Mouse (Mus musculus): Measurements from ENCODE around the gene Pemt.

Gene Pemt

GRCm38 (mm10) chr11:60056520-60056919, 10.2 kb upstream of the Pemt start:
- DNase-seq (ENCODE audit: low read depth), result no peak

DNA sequence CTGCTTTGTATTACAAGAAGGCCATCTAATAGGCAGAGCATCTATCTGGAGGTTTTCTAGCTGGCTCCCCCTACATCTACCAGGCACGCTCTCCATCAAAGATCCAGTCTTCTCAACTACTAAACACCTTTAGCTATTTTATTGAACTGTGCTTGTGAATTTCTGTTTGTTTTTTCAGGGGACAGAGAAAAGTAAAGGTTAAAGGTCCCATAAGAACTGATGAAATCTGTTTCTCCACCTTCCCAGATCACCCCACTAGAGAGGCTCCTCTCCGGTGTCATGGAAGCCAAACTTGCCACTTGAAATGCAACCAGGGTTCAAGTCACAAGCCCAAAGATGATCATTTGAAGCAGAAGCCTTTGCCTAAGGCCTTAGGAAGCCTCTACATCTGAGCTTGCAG, 2.6 kb upstream of the Pemt start:
- no peak for DNase-seq (ENCODE audit: low read depth)

DNA sequence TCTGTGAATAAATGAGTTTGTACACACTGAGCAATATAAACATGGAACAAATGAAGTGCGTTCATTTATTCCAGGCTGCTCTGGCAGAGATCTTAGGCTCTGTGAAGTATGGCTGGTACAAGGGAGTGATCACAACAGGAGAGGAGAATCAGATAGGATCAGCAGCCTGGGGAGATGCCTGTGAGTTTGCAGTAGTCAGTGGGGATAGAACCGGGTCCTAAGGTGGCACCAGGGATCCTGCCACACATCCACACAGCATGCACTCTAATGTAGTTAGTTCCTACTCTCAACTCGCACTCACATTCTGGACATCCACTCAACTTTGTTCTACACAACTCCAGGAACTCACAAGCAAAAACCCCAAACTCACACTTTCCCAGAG, 622 bp downstream of the Pemt start:
- DNase-seq (ENCODE audit: low read depth), result no peak

DNA sequence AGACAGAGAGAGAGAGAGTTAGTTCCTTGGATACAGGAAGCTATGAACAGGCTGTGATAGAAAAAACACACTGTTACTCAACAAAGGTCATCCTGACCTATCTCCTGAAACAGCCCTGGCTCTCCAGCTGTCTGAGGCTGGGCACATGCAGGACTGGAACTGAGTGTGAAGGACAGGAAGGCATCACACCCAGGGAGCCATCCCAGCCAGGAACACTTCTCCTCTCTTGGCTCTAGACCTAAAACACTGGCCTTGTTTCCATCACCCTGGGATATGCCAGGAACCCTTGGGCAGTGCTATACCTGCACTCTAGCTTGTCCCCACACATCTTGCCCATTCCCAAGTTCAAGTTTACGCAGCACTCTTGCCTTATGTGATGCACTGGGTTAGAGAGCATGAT, 1.5 kb downstream of the Pemt start:
- no peak for DNase-seq (ENCODE audit: low read depth)

DNA sequence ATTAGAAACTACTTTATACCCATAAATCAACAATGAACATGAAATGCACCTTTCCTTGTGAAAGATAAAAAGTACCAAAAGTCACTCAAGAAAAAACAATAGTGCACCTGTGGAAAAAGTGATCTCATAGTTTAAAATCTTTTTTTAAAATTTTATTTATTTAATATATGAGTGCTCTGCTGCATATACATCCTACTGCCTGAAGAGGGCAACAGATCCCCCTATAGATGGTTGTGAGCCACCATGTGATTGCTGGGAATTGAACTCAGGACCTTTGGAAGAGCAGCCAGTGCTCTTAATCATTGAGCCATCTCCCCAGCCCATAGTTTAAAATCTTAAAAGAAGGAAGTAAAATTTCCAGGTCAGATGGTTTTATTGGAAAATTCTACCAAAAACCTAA, 4.0 kb downstream of the Pemt start:
- DNase-seq (ENCODE audit: low read depth), result no peak

GRCm38 (mm10) chr11:60036537-60037220, 9.6 kb downstream of the Pemt start:
- no peak for DNase-seq (ENCODE audit: low read depth)

DNA sequence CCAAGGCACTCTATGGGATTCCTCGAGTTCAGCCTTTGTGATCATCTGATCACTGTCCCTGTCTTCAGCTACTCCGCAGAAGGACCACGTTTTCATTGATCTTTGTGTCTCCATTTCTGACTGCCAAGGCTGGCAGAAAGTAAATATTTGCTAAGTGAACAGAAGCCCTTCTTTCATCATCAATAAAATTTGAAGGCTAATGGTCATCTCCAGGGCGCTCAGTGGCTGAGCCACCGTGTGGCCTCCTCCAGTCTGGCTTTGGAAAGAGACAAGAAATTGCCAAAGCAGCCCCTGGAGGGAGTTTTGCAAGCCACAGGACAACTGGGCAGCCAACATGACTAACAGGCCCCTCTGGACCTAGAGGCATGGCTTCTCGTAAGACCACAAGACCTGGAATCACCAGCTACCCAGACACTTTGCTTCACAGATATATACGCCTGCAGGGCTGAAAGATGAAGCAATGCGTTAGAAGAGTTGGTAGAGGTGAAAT, 11.3 kb downstream of the Pemt start:
- no peak for DNase-seq (ENCODE audit: low read depth)

DNA sequence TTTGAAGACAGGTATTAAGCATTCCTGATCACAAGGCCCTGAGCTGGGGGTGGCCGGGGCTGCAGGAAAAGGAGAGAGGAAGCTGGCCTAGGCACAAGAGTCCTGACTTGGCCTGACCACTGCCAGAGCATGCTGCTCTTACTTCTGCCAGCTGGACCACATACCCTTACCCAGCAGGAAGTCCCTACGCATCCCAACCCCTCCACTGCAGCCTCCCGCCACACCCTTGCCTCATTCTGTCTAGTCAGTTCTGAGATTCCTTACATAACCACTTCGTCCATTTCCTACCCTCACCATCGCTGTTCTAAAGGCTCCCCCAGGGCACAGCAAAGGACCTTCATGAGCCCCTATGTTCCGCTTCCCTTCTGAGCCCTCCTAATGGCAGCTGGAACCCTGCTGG, 12.0 kb downstream of the Pemt start:
- DNase-seq (ENCODE audit: low read depth), result no peak

- DNase-seq (ENCODE audit: low read depth), result peak; percentile 77
Measured at GRCm38 (mm10) chr11:60032586-60033430, 13.5 kb downstream of the Pemt start.

DNA sequence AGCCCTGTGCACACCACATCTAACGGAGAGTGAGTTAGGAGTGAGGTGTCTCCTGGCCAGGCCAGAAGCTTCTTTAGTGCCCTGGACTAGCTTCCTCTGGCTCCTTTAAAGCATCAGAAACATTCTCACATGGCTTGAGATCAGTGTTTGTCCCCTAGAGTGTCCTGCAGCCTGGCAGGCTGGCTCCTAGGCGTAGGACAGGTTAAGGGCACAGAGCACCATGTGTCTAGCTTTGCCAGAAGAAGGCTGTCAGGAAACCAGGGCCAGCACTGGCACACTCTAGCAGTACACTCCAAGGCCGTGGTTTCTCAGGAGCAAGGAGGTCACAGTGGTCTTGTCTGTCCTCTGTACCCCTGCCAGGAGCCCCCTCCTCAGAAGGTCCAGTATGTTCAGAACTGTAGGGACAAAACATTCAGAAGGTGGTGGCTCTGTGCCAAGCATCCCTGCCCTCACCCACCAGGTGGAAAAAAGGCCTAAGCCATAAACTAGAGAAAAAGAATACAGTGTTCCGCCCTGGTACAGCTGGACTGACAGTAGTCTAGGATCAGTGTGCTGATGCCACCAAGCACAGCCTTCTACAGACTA, 15.4 kb downstream of the Pemt start:
- DNase-seq (ENCODE audit: low read depth), result no peak

- DNase-seq (ENCODE audit: low read depth), result peak; percentile 45
Measured at GRCm38 (mm10) chr11:60029976-60030375, 16.3 kb downstream of the Pemt start.

DNA sequence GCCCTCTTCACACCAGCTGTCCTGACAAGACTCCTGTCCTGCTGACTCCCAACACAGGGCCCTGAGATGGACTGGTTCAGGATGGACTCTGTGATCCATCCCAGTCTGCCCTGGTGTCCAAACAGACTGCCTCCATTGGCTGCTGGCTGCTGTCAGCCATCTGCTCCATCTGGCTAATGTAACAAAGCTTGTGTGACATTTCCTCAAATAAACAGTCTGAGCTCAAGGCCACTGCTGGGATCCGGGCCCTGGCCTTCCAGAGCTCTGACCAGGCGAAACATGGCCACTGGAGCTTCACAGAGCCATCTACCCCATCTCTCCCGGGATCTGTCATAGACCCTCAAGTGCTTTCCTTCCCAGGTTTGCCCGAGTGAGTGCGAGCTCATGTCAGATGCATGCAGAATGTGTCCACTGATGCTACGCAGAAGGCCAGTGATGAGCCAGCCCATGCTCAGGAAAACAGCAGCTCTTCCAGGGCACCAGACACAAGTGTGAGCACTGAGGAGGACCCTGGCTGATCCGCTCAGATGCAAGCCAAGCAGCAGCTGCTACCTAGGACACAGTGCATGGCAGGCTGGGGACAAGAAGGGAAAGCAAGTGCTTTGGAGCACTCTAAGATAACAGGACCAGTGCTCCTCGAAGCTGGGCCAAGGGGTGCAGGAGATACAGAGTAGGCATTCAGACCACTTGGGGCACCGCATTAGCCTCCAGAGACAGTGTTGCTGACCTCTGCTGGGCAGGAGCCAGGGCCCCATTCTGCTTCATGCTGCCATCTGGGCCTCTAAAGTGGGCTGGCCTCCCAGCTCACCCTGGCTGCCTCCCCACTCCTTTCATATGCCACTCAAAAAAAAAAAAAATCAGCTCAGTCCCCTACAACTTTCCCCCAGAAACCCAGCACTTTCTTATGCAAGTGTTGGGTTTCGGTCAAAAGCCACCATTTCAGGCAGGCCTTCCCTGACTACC, 18.1 kb downstream of the Pemt start:
- no peak for DNase-seq (ENCODE audit: low read depth)

GRCm38 (mm10) chr11:60027272-60027671, 19.0 kb downstream of the Pemt start:
- DNase-seq (ENCODE audit: low read depth), result peak; percentile 94

DNA sequence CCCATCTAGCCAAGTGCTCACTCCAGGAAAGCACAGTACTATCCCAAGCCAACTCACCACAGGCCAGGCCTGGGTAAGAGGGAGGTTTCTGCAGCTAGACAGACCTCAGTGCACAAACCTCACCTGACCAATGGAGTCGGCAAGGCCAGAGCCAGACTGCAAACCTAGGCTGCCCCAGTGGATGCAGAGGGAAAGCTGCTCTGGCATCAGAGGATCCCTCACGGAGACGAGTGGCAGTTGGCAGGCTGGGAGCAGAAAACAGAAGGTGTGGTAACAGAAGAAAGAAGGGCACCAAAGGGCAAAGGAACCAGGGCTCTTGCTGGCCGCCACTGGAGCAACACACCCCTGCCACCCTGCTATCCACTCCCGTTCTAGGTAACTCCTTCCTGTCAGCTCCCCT, 20.1 kb downstream of the Pemt start:
- no peak for DNase-seq (ENCODE audit: low read depth)

- no peak for DNase-seq (ENCODE audit: low read depth)
Measured at GRCm38 (mm10) chr11:60021201-60021600, 25.1 kb downstream of the Pemt start.

DNA sequence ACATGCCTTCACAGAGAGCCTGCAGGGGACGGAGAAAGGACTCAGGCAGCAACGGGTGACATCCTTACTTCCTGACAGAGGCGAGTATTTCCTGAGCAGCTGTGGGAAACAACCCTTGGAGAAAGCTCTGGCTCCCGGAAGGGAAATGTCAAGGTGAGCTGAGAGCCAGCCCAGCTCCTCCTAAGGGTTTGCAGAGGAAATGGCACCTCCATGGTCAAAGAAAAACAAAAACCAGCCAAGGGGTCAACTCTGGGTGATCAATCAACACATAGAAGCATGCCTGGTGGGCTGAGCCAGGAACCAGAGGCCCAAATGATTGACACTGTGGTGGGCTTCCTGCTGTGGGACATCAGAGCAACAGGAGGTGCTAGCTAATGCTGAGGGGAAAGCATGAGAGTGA, 29.6 kb downstream of the Pemt start:
- DNase-seq (ENCODE audit: low read depth), result no peak

DNA sequence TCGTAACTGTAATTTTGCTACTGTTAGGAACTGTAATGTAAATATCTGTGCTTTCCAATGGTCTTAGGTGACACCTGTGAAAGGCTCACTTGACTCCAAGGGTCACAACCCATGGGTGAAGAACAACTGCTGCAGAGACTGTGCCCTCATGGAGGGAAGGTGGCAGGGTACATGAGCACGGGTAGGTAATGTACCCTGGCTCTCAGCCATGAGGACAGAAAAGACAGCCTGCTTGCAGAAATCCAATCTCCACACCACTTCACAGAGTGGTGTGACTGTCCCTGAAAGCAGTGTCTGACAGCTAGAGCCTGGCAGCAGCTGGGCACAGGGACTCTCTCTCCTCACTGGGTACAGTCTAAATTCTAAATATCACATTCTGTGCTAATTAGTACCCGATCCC, 34.8 kb downstream of the Pemt start:
- no peak for DNase-seq (ENCODE audit: low read depth)

DNA sequence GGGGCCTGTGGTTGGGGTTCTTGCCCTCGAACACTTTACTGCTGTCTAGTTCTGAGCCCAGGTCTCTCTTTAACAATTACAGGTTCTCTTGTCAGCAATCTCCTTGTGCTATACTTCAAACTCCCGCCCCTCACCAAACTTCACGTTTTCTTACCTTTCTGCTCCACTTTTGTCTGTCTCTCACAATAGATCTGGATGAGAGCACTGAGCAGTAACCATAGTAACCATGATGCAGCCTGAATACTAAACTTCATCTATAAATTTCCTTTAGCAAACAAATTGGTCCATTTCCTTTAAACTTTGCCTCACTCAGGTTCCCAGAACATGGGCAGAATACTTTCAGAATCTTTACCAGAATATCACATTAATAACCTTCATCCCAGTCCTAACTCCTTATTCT, 36.8 kb downstream of the Pemt start:
- no peak for DNase-seq (ENCODE audit: low read depth)

DNA sequence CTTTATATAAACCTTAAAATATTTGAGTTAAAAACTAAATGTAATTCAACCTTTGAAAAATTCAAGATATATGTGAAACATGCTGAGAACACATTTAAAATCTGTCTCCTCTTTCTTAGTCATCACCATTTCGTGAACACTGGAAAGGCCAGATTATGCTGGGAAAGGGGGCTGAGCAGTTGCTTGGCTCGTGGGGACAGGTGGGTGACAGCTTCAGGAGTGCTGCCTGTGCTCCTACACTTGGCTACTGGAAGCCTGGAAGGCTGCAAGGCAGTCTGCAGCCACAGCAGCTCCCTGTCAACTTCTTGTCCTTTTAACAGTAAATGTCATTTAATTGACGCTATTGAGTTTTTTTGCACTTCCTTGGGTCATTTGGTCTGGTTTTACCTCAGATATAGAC, 40.4 kb downstream of the Pemt start:
- no peak for DNase-seq (ENCODE audit: low read depth)

GRCm38 (mm10) chr11:60004716-60005115, 41.6 kb downstream of the Pemt start:
- DNase-seq (ENCODE audit: low read depth), result no peak

DNA sequence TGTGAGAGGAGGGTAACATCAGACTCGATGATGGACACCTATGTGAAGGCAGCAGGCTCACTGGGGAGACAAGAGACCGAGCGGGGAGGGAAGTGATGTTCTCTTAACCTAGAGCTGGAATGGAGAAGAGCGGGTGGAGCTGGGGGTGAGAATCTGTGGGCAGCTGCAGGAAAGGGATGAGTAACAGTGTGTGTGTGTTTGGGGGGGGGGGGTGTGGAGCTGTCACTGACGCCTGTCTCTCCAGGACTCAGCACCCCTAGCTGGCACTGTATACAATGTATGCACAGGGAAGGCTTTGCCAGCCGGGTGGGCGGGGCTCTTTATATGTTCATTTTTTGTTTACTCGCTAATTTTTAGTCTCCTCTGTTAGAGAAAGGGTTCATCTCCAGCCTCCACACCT, 42.5 kb downstream of the Pemt start:
- DNase-seq (ENCODE audit: low read depth), result no peak
